Mouse (Mus musculus): ENCODE results near the gene Cmtm5.

GRCm38 (mm10) chr14:54963727-54964126 is 27.7 kb downstream of the Cmtm5 start:
- TF ChIP-seq POLR2A (IDR thresholded peaks at IDR 0.05; ENCODE audit: insufficient read depth, low read depth, low read length) (no peak), CTCF (IDR thresholded peaks at IDR 0.05; ENCODE audit: insufficient read depth, low read depth, low read length) (no peak)
